Mouse (Mus musculus): ENCODE measurements at regions not wholly inside any gene's neighbourhood (a gene's known extent, or its start where the extent isn't known, plus 50 kb on each side); places are given as distances from the start of the nearest gene placed in this dataset.
A peak's percentile ranks its signal among the peaks of the same experiment; 100 is the strongest.

DNA sequence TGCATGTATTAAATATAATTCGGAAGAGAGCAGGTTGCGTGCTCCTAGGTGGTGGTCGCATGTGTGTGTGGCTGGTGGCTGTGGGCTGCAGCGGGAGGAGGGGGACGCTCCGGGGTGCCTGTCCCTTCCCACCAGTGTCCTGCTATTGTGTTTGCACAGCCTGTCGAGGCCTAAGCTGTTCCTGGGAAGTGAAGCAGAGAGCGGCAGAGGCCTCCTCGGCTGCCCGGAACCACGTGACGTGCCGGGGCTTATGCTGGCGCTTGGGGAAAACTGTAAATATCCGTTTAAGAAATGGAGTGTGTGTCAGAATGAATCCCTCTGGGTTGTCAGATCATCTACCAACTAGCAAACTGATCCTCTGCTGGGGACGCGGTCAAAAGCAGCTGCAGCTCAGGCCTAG, 318.3 kb downstream of the 3100002H09Rik start:
- Histone ChIP-seq H3K9me3 (ENCODE audit: control insufficient read depth, low read length) (no peaks in the 10 kb centered on the region), H3K27me3 (replicated peaks; ENCODE audit: control insufficient read depth, insufficient read depth, low read length) (no peaks in the 10 kb centered on the region), H3K4me1 (replicated peaks; ENCODE audit: control insufficient read depth, insufficient read depth, low read length) (peaks cover 4% of the 10 kb centered on the region; the same call in 1 of the 2 replicates), H3K36me3 (ENCODE audit: control insufficient read depth, insufficient read depth) (no peaks in the 10 kb centered on the region), H3K4me2 (ENCODE audit: low read length) (0 out of 2 replicates have a peak overlapping the region, but pooled peaks have one; percentile 8), H3K27ac (ENCODE audit: low read length) (no peak overlapping the region), H3K4me3 (replicated peaks; ENCODE audit: low read length) (no peak overlapping the region), H3K9ac (replicated peaks; ENCODE audit: low read depth, low read length) (no peak overlapping the region)
- WGBS, result 20% methylated on average over 17 of the region's 17 CpGs
- peak; percentile 73 for ATAC-seq

DNA sequence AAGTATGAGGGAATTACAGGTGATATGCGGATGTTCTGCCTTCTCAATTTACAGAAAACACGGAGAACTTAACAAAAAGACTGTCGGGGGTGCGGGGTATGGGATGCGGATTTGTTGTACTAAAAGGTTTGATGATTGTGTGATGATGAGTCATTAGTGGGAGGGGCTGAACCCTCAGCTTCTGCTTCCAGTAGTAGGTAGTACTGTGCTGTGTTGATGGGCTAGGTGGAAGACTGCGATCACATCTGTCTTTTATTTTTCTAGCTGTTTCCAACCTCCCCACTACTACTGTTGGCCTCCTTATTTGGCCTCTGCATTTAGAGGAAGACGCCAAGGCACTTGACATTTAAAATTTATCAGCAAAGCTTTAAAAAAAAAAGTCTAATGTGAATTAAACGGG, 318.8 kb downstream of the 3100002H09Rik start:
- no peak for ATAC-seq
- H3K36me3 ChIP-seq (ENCODE audit: control insufficient read depth, insufficient read depth), result no peaks in the 10 kb centered on the region
- no peak overlapping the region for H3K4me3 ChIP-seq (replicated peaks; ENCODE audit: low read length)
- H3K27ac ChIP-seq (ENCODE audit: low read length), result no peak overlapping the region
- 67% methylated on average over 8 of the region's 8 CpGs for WGBS
- peaks cover 4% of the 10 kb centered on the region; the same call in 1 of the 2 replicates for H3K4me1 ChIP-seq (replicated peaks; ENCODE audit: control insufficient read depth, insufficient read depth, low read length)
- H3K4me2 ChIP-seq (ENCODE audit: low read length), result no peak overlapping the region
- no peaks in the 10 kb centered on the region for H3K9me3 ChIP-seq (ENCODE audit: control insufficient read depth, low read length)
- H3K27me3 ChIP-seq (replicated peaks; ENCODE audit: control insufficient read depth, insufficient read depth, low read length), result no peaks in the 10 kb centered on the region
- no peak overlapping the region for H3K9ac ChIP-seq (replicated peaks; ENCODE audit: low read depth, low read length)

DNA sequence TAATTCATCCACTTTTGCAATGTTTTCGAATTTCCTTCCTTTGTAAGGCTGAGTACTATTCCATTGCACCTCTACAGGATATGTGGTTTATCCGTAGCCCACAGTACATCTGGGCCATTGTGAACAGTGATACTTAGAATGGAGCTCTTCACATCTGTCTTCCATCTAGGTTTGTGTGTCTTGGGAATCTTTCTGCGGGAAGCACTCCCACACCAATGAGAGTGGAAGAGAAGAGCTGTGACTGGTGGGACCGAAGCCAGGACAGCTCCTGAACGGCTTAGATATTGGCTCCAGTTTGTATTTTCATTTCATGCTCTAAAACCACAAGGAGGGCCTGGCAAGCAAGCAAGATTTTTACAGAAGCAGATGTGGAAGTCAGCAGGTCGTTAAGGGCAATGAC, 323.1 kb downstream of the 3100002H09Rik start:
- no peak overlapping the region for H3K4me2 ChIP-seq (ENCODE audit: low read length)
- H3K4me1 ChIP-seq (replicated peaks; ENCODE audit: control insufficient read depth, insufficient read depth, low read length), result peaks cover 4% of the 10 kb centered on the region; the same call in 1 of the 2 replicates
- H3K9ac ChIP-seq (replicated peaks; ENCODE audit: low read depth, low read length), result no peak overlapping the region
- no peak overlapping the region for H3K27ac ChIP-seq (ENCODE audit: low read length)
- no peaks in the 10 kb centered on the region for H3K27me3 ChIP-seq (replicated peaks; ENCODE audit: control insufficient read depth, insufficient read depth, low read length)
- ATAC-seq, result no peak
- H3K9me3 ChIP-seq (ENCODE audit: control insufficient read depth, low read length), result no peaks in the 10 kb centered on the region
- no peaks in the 10 kb centered on the region for H3K36me3 ChIP-seq (ENCODE audit: control insufficient read depth, insufficient read depth)
- no peak overlapping the region for H3K4me3 ChIP-seq (replicated peaks; ENCODE audit: low read length)
- WGBS, result 76% methylated on average over 6 of the region's 6 CpGs

GRCm38 (mm10) chr4:124278681-124279080, 331.9 kb downstream of the 3100002H09Rik start:
- H3K9ac ChIP-seq (replicated peaks; ENCODE audit: low read depth, low read length), result no peak overlapping the region
- H3K27ac ChIP-seq (ENCODE audit: low read length), result no peak overlapping the region
- H3K4me2 ChIP-seq (ENCODE audit: low read length), result peak overlapping the region; percentile 13; the same call in 1 of the 2 replicates

GRCm38 (mm10) chr4:124277456-124278181, 333.0 kb downstream of the 3100002H09Rik start:
- WGBS, result under 1% methylated on average over 43 of the region's 43 CpGs
- Histone ChIP-seq H3K4me1 (replicated peaks; ENCODE audit: control insufficient read depth, insufficient read depth, low read length) (peaks cover 27% of the 10 kb centered on the region), H3K27ac (ENCODE audit: low read length) (peak overlapping the region; percentile 86), H3K27me3 (replicated peaks; ENCODE audit: control insufficient read depth, insufficient read depth, low read length) (peaks cover 24% of the 10 kb centered on the region), H3K4me2 (ENCODE audit: low read length) (peak overlapping the region; percentile 81), H3K4me3 (replicated peaks; ENCODE audit: low read length) (peak overlapping the region; percentile 43), H3K9ac (replicated peaks; ENCODE audit: low read depth, low read length) (peak overlapping the region; percentile 45), H3K36me3 (ENCODE audit: control insufficient read depth, insufficient read depth) (no peaks in the 10 kb centered on the region), H3K9me3 (ENCODE audit: control insufficient read depth, low read length) (no peaks in the 10 kb centered on the region)
- ATAC-seq, result peak; percentile 87

More at GRCm38 (mm10) chr4:124278681-124279080, 331.9 kb downstream of the 3100002H09Rik start:
- no peak overlapping the region for H3K4me3 ChIP-seq (replicated peaks; ENCODE audit: low read length)
- H3K9me3 ChIP-seq (ENCODE audit: control insufficient read depth, low read length), result no peaks in the 10 kb centered on the region
- no peak for ATAC-seq
- WGBS, result 13% methylated on average over 10 of the region's 10 CpGs
- peaks cover 27% of the 10 kb centered on the region for H3K4me1 ChIP-seq (replicated peaks; ENCODE audit: control insufficient read depth, insufficient read depth, low read length)
- H3K36me3 ChIP-seq (ENCODE audit: control insufficient read depth, insufficient read depth), result no peaks in the 10 kb centered on the region
- H3K27me3 ChIP-seq (replicated peaks; ENCODE audit: control insufficient read depth, insufficient read depth, low read length), result peaks cover 17% of the 10 kb centered on the region

GRCm38 (mm10) chr4:124276741-124277455, 333.7 kb downstream of the 3100002H09Rik start:
- H3K9me3 ChIP-seq (ENCODE audit: control insufficient read depth, low read length), result no peaks in the 10 kb centered on the region
- peak overlapping the region; percentile 45 for H3K9ac ChIP-seq (replicated peaks; ENCODE audit: low read depth, low read length)
- no peaks in the 10 kb centered on the region for H3K36me3 ChIP-seq (ENCODE audit: control insufficient read depth, insufficient read depth)
- WGBS, result 1% methylated on average over 21 of the region's 21 CpGs
- peaks cover 29% of the 10 kb centered on the region for H3K27me3 ChIP-seq (replicated peaks; ENCODE audit: control insufficient read depth, insufficient read depth, low read length)
- peak overlapping the region; percentile 43 for H3K4me3 ChIP-seq (replicated peaks; ENCODE audit: low read length)
- H3K4me2 ChIP-seq (ENCODE audit: low read length), result peak overlapping the region; percentile 81
- peak overlapping the region; percentile 86 for H3K27ac ChIP-seq (ENCODE audit: low read length)
- ATAC-seq, result peak; percentile 66
- H3K4me1 ChIP-seq (replicated peaks; ENCODE audit: control insufficient read depth, insufficient read depth, low read length), result peaks cover 27% of the 10 kb centered on the region

GRCm38 (mm10) chr4:124272002-124272401, 338.6 kb downstream of the 3100002H09Rik start:
- Histone ChIP-seq H3K27ac (ENCODE audit: low read length) (no peak overlapping the region), H3K9me3 (ENCODE audit: control insufficient read depth, low read length) (no peaks in the 10 kb centered on the region), H3K27me3 (replicated peaks; ENCODE audit: control insufficient read depth, insufficient read depth, low read length) (peaks cover 16% of the 10 kb centered on the region; the same call in 1 of the 2 replicates), H3K4me3 (replicated peaks; ENCODE audit: low read length) (no peak overlapping the region), H3K9ac (replicated peaks; ENCODE audit: low read depth, low read length) (no peak overlapping the region), H3K4me2 (ENCODE audit: low read length) (no peak overlapping the region), H3K36me3 (ENCODE audit: control insufficient read depth, insufficient read depth) (no peaks in the 10 kb centered on the region), H3K4me1 (replicated peaks; ENCODE audit: control insufficient read depth, insufficient read depth, low read length) (peaks cover 6% of the 10 kb centered on the region)
- ATAC-seq, result no peak
- WGBS, result 67% methylated on average over 2 of the region's 2 CpGs

GRCm38 (mm10) chr4:124268404-124268803, 342.2 kb downstream of the 3100002H09Rik start:
- no peak for ATAC-seq

GRCm38 (mm10) chr4:124266573-124266972, 344.0 kb downstream of the 3100002H09Rik start:
- Histone ChIP-seq H3K27me3 (replicated peaks; ENCODE audit: control insufficient read depth, insufficient read depth, low read length) (peaks cover 3% of the 10 kb centered on the region), H3K4me1 (replicated peaks; ENCODE audit: control insufficient read depth, insufficient read depth, low read length) (peaks cover 14% of the 10 kb centered on the region), H3K36me3 (ENCODE audit: control insufficient read depth, insufficient read depth) (no peaks in the 10 kb centered on the region), H3K4me3 (replicated peaks; ENCODE audit: low read length) (no peak overlapping the region), H3K4me2 (ENCODE audit: low read length) (no peak overlapping the region), H3K9me3 (ENCODE audit: control insufficient read depth, low read length) (peaks cover 2% of the 10 kb centered on the region; the same call in 1 of the 2 replicates), H3K27ac (ENCODE audit: low read length) (no peak overlapping the region), H3K9ac (replicated peaks; ENCODE audit: low read depth, low read length) (no peak overlapping the region)
- WGBS, result 7% methylated on average over 4 of the region's 4 CpGs
- ATAC-seq, result peak; percentile 65

More at GRCm38 (mm10) chr4:124268404-124268803, 342.2 kb downstream of the 3100002H09Rik start:
- Histone ChIP-seq H3K9ac (replicated peaks; ENCODE audit: low read depth, low read length) (no peak overlapping the region), H3K4me2 (ENCODE audit: low read length) (no peak overlapping the region), H3K27ac (ENCODE audit: low read length) (no peak overlapping the region), H3K36me3 (ENCODE audit: control insufficient read depth, insufficient read depth) (no peaks in the 10 kb centered on the region), H3K9me3 (ENCODE audit: control insufficient read depth, low read length) (no peaks in the 10 kb centered on the region), H3K4me3 (replicated peaks; ENCODE audit: low read length) (no peak overlapping the region), H3K27me3 (replicated peaks; ENCODE audit: control insufficient read depth, insufficient read depth, low read length) (peaks cover 13% of the 10 kb centered on the region), H3K4me1 (replicated peaks; ENCODE audit: control insufficient read depth, insufficient read depth, low read length) (peaks cover 14% of the 10 kb centered on the region)
- 83% methylated on average over 4 of the region's 4 CpGs for WGBS

Measured in forebrain, embryonic 16.5 days (tissue).